Mouse (Mus musculus) stomach, embryonic 16.5 days (tissue): Measurements from ENCODE around the gene Nelfa. TPM values are rescaled to one million over a fixed set of nuclear protein-coding genes. Genes with fewer than 3 reads are reported as not detected.
A peak's percentile ranks its signal among the peaks of the same experiment; 100 is the strongest.
"Not testable (repeated sequence)": the region's sequence is repeated elsewhere in the genome, so short reads cannot be mapped to it uniquely, and the experiment has no call there.

Source experiments
- ATAC-seq: fragments of 200-750 bp; cut with Nextera tagmentation; 2 replicates; pipeline ENCODE4 v1.8.0; 2017; ENCODE audit warnings: moderate number of reproducible peaks, moderate TSS enrichment; ENCODE audit not compliant: insufficient read depth, low FRiP score
- H3K27ac ChIP-seq: fragments of 300-500 bp; sonication (generic); 2 replicates; pipeline ENCODE4 v1.5.1; 2014; ENCODE audit warnings: low read length
- H3K27me3 ChIP-seq: fragments of 300-500 bp; sonication (generic); 2 replicates; pipeline ENCODE4 v1.6.1; 2014; ENCODE audit warnings: low read length, control low read depth, mixed read lengths; ENCODE audit not compliant: control insufficient read depth, insufficient read depth
- H3K36me3 ChIP-seq: fragments of 300-500 bp; sonication (generic); 2 replicates; pipeline ENCODE4 v1.6.1; 2014; ENCODE audit warnings: low read length; ENCODE audit not compliant: control insufficient read depth, insufficient read depth
- H3K4me1 ChIP-seq: fragments of 300-500 bp; sonication (generic); 2 replicates; pipeline ENCODE4 v1.6.1; 2014; ENCODE audit warnings: low read length, control low read depth, mixed read lengths; ENCODE audit not compliant: control insufficient read depth, insufficient read depth
- H3K4me2 ChIP-seq: fragments of 300-500 bp; sonication (generic); 2 replicates; pipeline ENCODE4 v1.6.1; 2014; ENCODE audit warnings: low read depth, low read length, mixed read lengths
- H3K4me3 ChIP-seq: fragments of 300-500 bp; sonication (generic); replicated peaks from 2 replicates; pipeline ENCODE4 v1.5.1; 2014; ENCODE audit warnings: mild to moderate bottlenecking, low read length
- H3K9ac ChIP-seq: fragments of 300-500 bp; sonication (generic); 2 replicates; pipeline ENCODE4 v1.6.1; 2014; ENCODE audit warnings: low read length
- H3K9me3 ChIP-seq: fragments of 300-500 bp; sonication (generic); replicated peaks from 2 replicates; pipeline ENCODE4 v1.6.1; 2016; ENCODE audit warnings: low read length, control low read depth; ENCODE audit not compliant: control insufficient read depth
- WGBS: fragments of 180-500 bp; shearing (Covaris S2); extraction: QIAGEN DNeasy Blood & Tissue Kit; methylation state at CpG from one replicate; pipeline ENCODE4 v1.1.7; 2014; 5-methylcytosine and 5-hydroxymethylcytosine counted together
- polyA plus RNA-seq: library from polyadenylated mRNA; unstranded; fragments of >200 nt; fragmentation: Nextera tagmentation; extraction: Ambion mirVana; gene quantifications from 2 replicates; pipeline ENCODE4 v1.2.1, GENCODE M21; 2015

Gene Nelfa
- polyA plus RNA-seq, 1 experiment from 2014 or later: 46.4 TPM

GRCm38 (mm10) chr5:33953471-33954185 lies 17.4 kb upstream of the Nelfa start:
- no peak for ATAC-seq
- Histone ChIP-seq H3K4me1 (no peaks in the 10 kb centered on the region), H3K4me2 (no peak overlapping the region), H3K9ac (no peak overlapping the region), H3K36me3 (no peaks in the 10 kb centered on the region), H3K9me3 (0 out of 2 replicates have a peak, but pooled peaks cover 5% of the 10 kb centered on the region), H3K27me3 (no peaks in the 10 kb centered on the region), H3K27ac (no peak overlapping the region), H3K4me3 (no peak overlapping the region)
- 87% methylated on average over 16 of the region's 17 CpGs for WGBS

GRCm38 (mm10) chr5:33948314-33948713 lies 12.1 kb upstream of the Nelfa start:
- Histone ChIP-seq H3K4me3 (no peak overlapping the region), H3K27ac (no peak overlapping the region), H3K36me3 (no peaks in the 10 kb centered on the region), H3K4me2 (no peak overlapping the region), H3K9me3 (peaks cover 8% of the 10 kb centered on the region; the same call in 1 of the 2 replicates), H3K4me1 (no peaks in the 10 kb centered on the region), H3K27me3 (no peaks in the 10 kb centered on the region), H3K9ac (no peak overlapping the region)
- no peak for ATAC-seq
- WGBS: 81% methylated on average over 4 of the region's 4 CpGs

GRCm38 (mm10) chr5:33947035-33947434 lies 10.8 kb upstream of the Nelfa start:
- not testable (repeated sequence) for H3K9ac ChIP-seq, H3K27ac ChIP-seq, H3K27me3 ChIP-seq, H3K9me3 ChIP-seq, ATAC-seq, H3K4me1 ChIP-seq, H3K36me3 ChIP-seq, H3K4me3 ChIP-seq, H3K4me2 ChIP-seq
- 85% methylated on average over 16 of the region's 16 CpGs for WGBS

GRCm38 (mm10) chr5:33938448-33938847 lies 2.2 kb upstream of the Nelfa start:
- H3K27ac ChIP-seq: no peak overlapping the region
- peaks cover 22% of the 10 kb centered on the region for H3K4me1 ChIP-seq
- no peak overlapping the region for H3K4me2 ChIP-seq
- H3K27me3 ChIP-seq: no peaks in the 10 kb centered on the region
- no peak for ATAC-seq
- H3K9ac ChIP-seq: no peak overlapping the region
- H3K4me3 ChIP-seq: no peak overlapping the region
- WGBS: 86% methylated on average over 3 of the region's 3 CpGs
- H3K36me3 ChIP-seq: peaks cover 6% of the 10 kb centered on the region; the same call in 1 of the 2 replicates
- 0 out of 2 replicates have a peak, but pooled peaks cover 2% of the 10 kb centered on the region for H3K9me3 ChIP-seq

GRCm38 (mm10) chr5:33937230-33937629 lies 1.0 kb upstream of the Nelfa start:
- Histone ChIP-seq H3K4me1 (peaks cover 22% of the 10 kb centered on the region), H3K27me3 (no peaks in the 10 kb centered on the region), H3K4me2 (peak overlapping the region; percentile 87), H3K9me3 (0 out of 2 replicates have a peak, but pooled peaks cover 2% of the 10 kb centered on the region), H3K4me3 (peak overlapping the region; percentile 92), H3K9ac (peak overlapping the region; percentile 83; the same call in 1 of the 2 replicates), H3K36me3 (peaks cover 6% of the 10 kb centered on the region; the same call in 1 of the 2 replicates), H3K27ac (no peak overlapping the region)
- no peak for ATAC-seq
- WGBS: 93% methylated on average over 2 of the region's 2 CpGs

GRCm38 (mm10) chr5:33935700-33936111 lies 507 bp downstream of the Nelfa start:
- Histone ChIP-seq H3K9me3 (no peaks in the 10 kb centered on the region), H3K36me3 (peaks cover 11% of the 10 kb centered on the region), H3K9ac (peak overlapping the region; percentile 95), H3K27me3 (no peaks in the 10 kb centered on the region), H3K4me1 (peaks cover 22% of the 10 kb centered on the region), H3K4me3 (peak overlapping the region; percentile 92), H3K27ac (peak overlapping the region; percentile 93), H3K4me2 (peak overlapping the region; percentile 64)
- WGBS: under 1% methylated on average over 39 of the region's 39 CpGs
- ATAC-seq: peak; percentile 61

- 60% methylated on average over 7 of the region's 7 CpGs for whole genome bisulfite sequencing
- Histone ChIP-seq H3K9ac (no peak overlapping the region), H3K9me3 (peaks cover 5% of the 10 kb centered on the region; the same call in 1 of the 2 replicates), H3K27me3 (no peaks in the 10 kb centered on the region), H3K27ac (no peak overlapping the region), H3K4me1 (peaks cover 22% of the 10 kb centered on the region), H3K36me3 (peaks cover 14% of the 10 kb centered on the region), H3K4me3 (peak overlapping the region; percentile 92), H3K4me2 (peak overlapping the region; percentile 64)
- ATAC-seq: no peak
Observed at GRCm38 (mm10) chr5:33934877-33935276, 1.3 kb downstream of the Nelfa start.

GRCm38 (mm10) chr5:33934081-33934480 lies 2.1 kb downstream of the Nelfa start:
- Histone ChIP-seq H3K9me3 (peaks cover 5% of the 10 kb centered on the region; the same call in 1 of the 2 replicates), H3K36me3 (peaks cover 18% of the 10 kb centered on the region), H3K27ac (no peak overlapping the region), H3K4me2 (peak overlapping the region; percentile 64), H3K4me3 (no peak overlapping the region), H3K9ac (no peak overlapping the region), H3K27me3 (no peaks in the 10 kb centered on the region), H3K4me1 (peaks cover 22% of the 10 kb centered on the region)
- no peak for ATAC-seq
- WGBS: 73% methylated on average over 2 of the region's 2 CpGs

- no peak for ATAC-seq
- H3K27me3 ChIP-seq: no peaks in the 10 kb centered on the region
- peaks cover 5% of the 10 kb centered on the region; the same call in 1 of the 2 replicates for H3K9me3 ChIP-seq
- no peak overlapping the region for H3K27ac ChIP-seq
- H3K9ac ChIP-seq: no peak overlapping the region
- H3K4me3 ChIP-seq: no peak overlapping the region
- peaks cover 22% of the 10 kb centered on the region for H3K4me1 ChIP-seq
- peaks cover 25% of the 10 kb centered on the region for H3K36me3 ChIP-seq
- H3K4me2 ChIP-seq: no peak overlapping the region
- WGBS: 84% methylated on average over 2 of the region's 2 CpGs
Observed at GRCm38 (mm10) chr5:33932413-33932812, 3.8 kb downstream of the Nelfa start.
